In the genomic region with DNA sequence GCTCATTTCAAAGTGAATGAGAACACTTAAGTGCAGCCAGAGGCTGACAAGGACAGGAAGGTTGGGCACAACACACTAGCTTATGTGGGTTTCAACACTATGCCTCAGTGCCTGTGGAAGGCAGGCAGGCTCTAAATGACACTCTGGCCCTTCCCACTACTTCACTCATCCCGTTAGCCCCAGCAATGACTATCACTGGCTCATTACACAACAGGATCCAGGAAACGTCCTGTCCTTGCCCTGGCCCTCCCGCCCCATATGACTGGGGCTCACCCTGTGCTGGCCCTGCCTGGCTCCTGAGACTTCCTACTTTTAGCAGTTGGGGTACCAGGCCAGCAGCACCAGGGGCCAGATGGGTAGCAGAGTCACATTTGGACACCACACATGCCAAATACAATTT, we compare ENCODE assay signal across 33 mouse cellular contexts. TPM values are rescaled to one million over a fixed set of nuclear protein-coding genes. Genes with fewer than 3 reads are reported as not detected.
DNase-seq lines count a peak whose midpoint lies in the region; ATAC-seq and TF ChIP-seq lines count a peak whose summit lies in the region.
"Had no signal": no experiment of that assay in that cellular context is flagged by ENCODE, and none has a peak within 500 bp of the region (broad histone marks: within the 10 kb centered on the region; RNA-seq: fewer than 3 reads in every experiment).

No protein-coding gene starts in this region.

- DNase-seq in gastrocnemius, adult 2 months = peak; percentile 49
- no peak for DNase-seq in gastrocnemius, postnatal 14 days
- DNase-seq in liver, postnatal 0 days = peak; percentile 12
- no peak for DNase-seq in liver
- no peak for DNase-seq in MN1 (ENCODE audit: low spot score)
- DNase-seq: B cell, adult 2 months; cerebellum, adult 9-10 months; kidney, adult 8-10 months; kidney, postnatal 14 days; right cerebral cortex, adult 18-20 months; right cerebral cortex, postnatal 4 days; thymus, postnatal 25 days had no signal

- H3K4me1 ChIP-seq in liver, postnatal 0 days (ENCODE audit: insufficient read depth) = no peaks in the 10 kb centered on the region
- H3K4me1 ChIP-seq: embryonic facial prominence, embryonic 15.5 days; heart, embryonic 15.5 days; hindbrain, embryonic 15.5 days; limb, embryonic 10.5 days; midbrain, embryonic 12.5 days; neural tube, embryonic 15.5 days; stomach, embryonic 15.5 days had no signal

- no peak for TF ChIP-seq CTCF in gastrocnemius, adult 2 months (IDR thresholded peaks at IDR 0.05)
- no peak for TF ChIP-seq CTCF in liver, postnatal 0 days (IDR thresholded peaks at IDR 0.05; ENCODE audit: low read depth)

- no peak overlapping the region for H3K9ac ChIP-seq in liver, postnatal 0 days (replicated peaks)
- H3K9ac ChIP-seq: embryonic facial prominence, embryonic 15.5 days; heart, embryonic 15.5 days; hindbrain, embryonic 15.5 days; midbrain, embryonic 12.5 days; neural tube, embryonic 15.5 days; stomach, embryonic 15.5 days had no signal

- no peaks in the 10 kb centered on the region for H3K27me3 ChIP-seq in liver, postnatal 0 days (ENCODE audit: insufficient read depth, low read length)
- H3K27me3 ChIP-seq: CH12.LX; embryonic facial prominence, embryonic 15.5 days; heart, embryonic 15.5 days; hindbrain, embryonic 15.5 days; midbrain, embryonic 12.5 days; neural tube, embryonic 15.5 days; stomach, embryonic 15.5 days had no signal

- no peak for TF ChIP-seq EP300 in liver, postnatal 0 days (IDR thresholded peaks at IDR 0.05; ENCODE audit: low read depth)

- 39% methylated on average over 3 of the region's 3 CpGs for WGBS in liver, postnatal 0 days (ENCODE audit: insufficient replicate concordance)

- H3K27ac ChIP-seq in gastrocnemius, adult 2 months = peak overlapping the region; percentile 36
- H3K27ac ChIP-seq in liver, postnatal 0 days (ENCODE audit: low read depth) = no peak overlapping the region
- H3K27ac ChIP-seq: embryonic facial prominence, embryonic 15.5 days; heart, embryonic 15.5 days; hindbrain, embryonic 15.5 days; limb, embryonic 10.5 days; macrophage; midbrain, embryonic 12.5 days; neural tube, embryonic 15.5 days; stomach, embryonic 15.5 days had no signal

- no peak overlapping the region for H3K4me3 ChIP-seq in gastrocnemius, adult 2 months
- H3K4me3 ChIP-seq in liver, postnatal 0 days (ENCODE audit: low read depth, low read length) = no peak overlapping the region
- H3K4me3 ChIP-seq: embryonic facial prominence, embryonic 15.5 days; heart, embryonic 15.5 days; hindbrain, embryonic 15.5 days; limb, embryonic 10.5 days; midbrain, embryonic 12.5 days; neural tube, embryonic 15.5 days; stomach, embryonic 15.5 days had no signal

- no peak overlapping the region for H3K4me2 ChIP-seq in liver, postnatal 0 days (ENCODE audit: low read depth, low read length)
- H3K4me2 ChIP-seq: embryonic facial prominence, embryonic 15.5 days; heart, embryonic 15.5 days; hindbrain, embryonic 15.5 days; midbrain, embryonic 12.5 days; neural tube, embryonic 15.5 days; stomach, embryonic 15.5 days had no signal

- H3K36me3 ChIP-seq in liver, postnatal 0 days (replicated peaks; ENCODE audit: insufficient read depth, low read length) = no peaks in the 10 kb centered on the region
- H3K36me3 ChIP-seq: embryonic facial prominence, embryonic 15.5 days; G1E; heart, embryonic 15.5 days; hindbrain, embryonic 15.5 days; limb, embryonic 10.5 days; midbrain, embryonic 12.5 days; neural tube, embryonic 15.5 days; stomach, embryonic 15.5 days had no signal

- no peaks in the 10 kb centered on the region for H3K9me3 ChIP-seq in liver, postnatal 0 days (ENCODE audit: low read length)
- H3K9me3 ChIP-seq: embryonic facial prominence, embryonic 15.5 days; G1E; heart, embryonic 15.5 days; hindbrain, embryonic 15.5 days; limb, embryonic 10.5 days; midbrain, embryonic 12.5 days; neural tube, embryonic 15.5 days; stomach, embryonic 15.5 days had no signal

- ATAC-seq in liver, postnatal 0 days = peak; percentile 29; the same call in 1 of the 2 replicates
- peak; percentile 47 for ATAC-seq in common myeloid progenitor, adult 5-6 weeks (replicated peaks; ENCODE audit: low read depth, poor library complexity, severe bottlenecking)
- peak; percentile 100 for ATAC-seq in megakaryocyte progenitor cell, adult 5-6 weeks (replicated peaks; ENCODE audit: poor library complexity)
- ATAC-seq: forebrain, embryonic 16.5 days had no signal

- intact Hi-C loops in gastrocnemius, adult 2 months (cut with DNase I) = no loop called here
- intact Hi-C loops in gastrocnemius, postnatal 14 days (cut with DNase I; ENCODE audit: low total_unique reads) = no loop called here

RNA-seq across cellular contexts. Expression of gene Mospd1, which starts 12.8 kb away (rescaled TPM):
- total RNA-seq in gastrocnemius, adult 2 months (2021) = 10 to 100 TPM; 50.5 to 76.3 TPM
- total RNA-seq in gastrocnemius, postnatal 14 days (2021) = 10 to 100 TPM; 29.0 to 37.0 TPM
- polyA plus RNA-seq in liver, postnatal 0 days (2015; fragmentation: Nextera tagmentation; extraction: Ambion mirVana) = 19.8 and 21.5 TPM in 2 replicates
- 21.5 and 26.6 TPM in 2 replicates for total RNA-seq in common myeloid progenitor, adult 5-6 weeks (2017)
- total RNA-seq in megakaryocyte progenitor cell, adult 5-6 weeks (2015) = 30.3 and 30.6 TPM in 2 replicates
- total RNA-seq in megakaryocyte progenitor cell, adult 5-6 weeks (2017) = 21.4 and 26.9 TPM in 2 replicates

RNA-seq across cellular contexts. Expression of gene Etd, which starts 51.6 kb away (rescaled TPM):
- not detected for total RNA-seq in gastrocnemius, adult 2 months (2021)
- total RNA-seq in gastrocnemius, postnatal 14 days (2021) = not detected
- not detected in 2 replicates for polyA plus RNA-seq in liver, postnatal 0 days (2015; fragmentation: Nextera tagmentation; extraction: Ambion mirVana)
- total RNA-seq in common myeloid progenitor, adult 5-6 weeks (2017) = not detected in 2 replicates
- not detected in 2 replicates for total RNA-seq in megakaryocyte progenitor cell, adult 5-6 weeks (2015)
- total RNA-seq in megakaryocyte progenitor cell, adult 5-6 weeks (2017) = not detected in 2 replicates
- total RNA-seq: adrenal gland, postnatal 36 days; CH12.LX; G1E; hematopoietic stem cell, adult 5-6 weeks; layer of hippocampus, adult 18-20 months; layer of hippocampus, postnatal 14 days; left cerebral cortex, adult 8-10 months; liver, adult 2 months had no signal
- polyA plus RNA-seq: embryonic facial prominence, embryonic 15.5 days; forebrain, embryonic 16.5 days; G1E; heart, embryonic 15.5 days; hindbrain, embryonic 15.5 days; intestine, embryonic 14.5 days; limb, embryonic 10.5 days; liver, adult 2 months; liver, embryonic 16.5 days; macrophage; midbrain, embryonic 12.5 days; neural tube, embryonic 15.5 days; stomach, embryonic 15.5 days had no signal

Comparison
In these comparisons a context has a peak if more than half of its experiments do, and no peak if none do; other contexts are left out.
1. DNase-seq: peak in gastrocnemius, adult 2 months (single experiment) and liver, postnatal 0 days (single experiment); none in gastrocnemius, postnatal 14 days (single experiment), liver (single experiment) and MN1 (single experiment).
2. ATAC-seq: peak in every context shown above with its lines; median percentile 100 in megakaryocyte progenitor cell, adult 5-6 weeks; 47 in common myeloid progenitor, adult 5-6 weeks; 29 in liver, postnatal 0 days.